Mouse (Mus musculus) T-helper 17 cell (primary cell): ENCODE measurements around the gene Znrf1.
"Not testable (repeated sequence)": the region's sequence is repeated elsewhere in the genome, so short reads cannot be mapped to it uniquely, and the experiment has no call there.

Experiments
- in situ Hi-C, 2 experiments: fragments of 300-600 bp; cut with MboI, MseI; formaldehyde crosslinking; loops; 1 replicate in 1 of 2; 2 replicates in 1 of 2; pipeline ENCODE4 v1.15.1; 2025; ENCODE audit warnings: high pct_unique_total_duplicates in 2 of 2

Znrf1 gene

DNA sequence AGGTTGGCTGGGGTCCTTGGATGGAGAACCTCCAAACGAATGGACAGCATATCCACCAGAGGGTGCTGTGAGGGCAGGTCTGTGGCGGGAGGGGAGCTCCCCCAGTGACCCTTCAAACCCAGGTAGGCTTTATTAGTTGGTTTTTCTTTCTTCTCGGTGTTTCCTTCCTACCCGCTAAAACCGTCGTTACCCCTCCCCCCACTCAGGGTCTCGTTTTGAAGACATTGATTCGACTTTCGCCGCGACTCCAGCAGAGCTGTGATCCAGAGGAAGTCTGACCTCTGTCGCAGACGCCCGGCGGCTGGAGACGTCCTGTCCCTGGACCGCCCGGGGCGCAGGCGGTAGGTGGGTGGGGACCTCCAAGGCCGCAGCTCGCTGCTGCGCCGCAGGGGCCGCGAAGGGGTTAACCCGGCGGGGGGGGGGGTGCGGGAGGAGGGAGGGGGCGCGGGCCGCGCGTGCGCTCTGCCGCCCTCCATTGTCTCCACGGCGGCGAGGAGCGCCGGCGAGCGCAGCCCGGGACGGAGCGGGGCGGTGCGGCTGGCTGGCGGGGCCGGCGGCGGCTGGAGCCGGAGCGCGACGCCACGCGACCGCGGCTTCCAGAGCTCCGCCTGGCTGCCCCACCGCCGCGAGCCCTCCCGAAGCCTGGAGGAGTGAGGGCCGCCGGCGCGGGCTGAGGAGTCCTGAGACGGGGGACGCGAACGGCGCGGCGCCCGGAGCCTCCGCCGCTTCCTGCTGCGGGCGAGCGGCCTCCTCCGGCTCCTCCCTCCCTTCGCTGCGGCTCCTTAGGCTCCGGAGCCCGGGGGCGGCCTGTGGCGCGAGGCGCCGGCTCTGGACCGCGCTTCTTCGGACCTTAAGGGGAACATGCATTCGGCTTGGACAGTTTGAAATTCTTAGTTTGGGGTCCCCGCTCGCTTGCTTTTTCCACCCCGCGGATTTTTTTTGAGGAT is at the start of gene Znrf1:
Znrf1 (plus strand) TSS at position 67 of the 947 bp plus-strand sequence.
- in situ Hi-C loops, result no loop called here

DNA sequence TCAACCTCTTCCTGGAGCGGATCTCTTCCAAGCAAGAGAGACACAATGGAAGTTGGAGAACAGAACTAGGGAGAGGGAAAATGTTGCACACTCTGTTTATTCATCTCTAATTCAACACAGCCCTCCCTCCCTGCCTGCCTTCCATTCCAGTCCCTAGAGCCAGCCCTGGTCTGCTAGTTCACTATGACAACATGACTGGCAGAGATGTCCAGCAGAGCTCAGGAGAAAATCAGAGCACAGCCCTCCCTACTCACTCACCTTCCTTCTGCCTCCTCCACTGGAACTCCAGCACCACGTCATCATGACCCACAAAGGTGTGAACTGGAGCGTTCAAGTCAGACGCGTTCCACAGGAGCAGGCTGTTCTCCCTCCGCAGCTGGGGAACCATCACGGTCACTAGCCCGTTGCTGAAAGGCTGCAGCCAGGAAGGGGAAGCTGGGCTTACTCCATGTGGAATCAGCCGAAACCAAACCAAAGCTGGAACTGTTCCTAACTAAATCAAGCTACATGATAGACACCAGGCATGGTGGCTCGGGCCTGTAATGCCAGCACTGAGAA is 45.8 kb upstream of the Znrf1 start:
- in situ Hi-C loops, result no loop called here

DNA sequence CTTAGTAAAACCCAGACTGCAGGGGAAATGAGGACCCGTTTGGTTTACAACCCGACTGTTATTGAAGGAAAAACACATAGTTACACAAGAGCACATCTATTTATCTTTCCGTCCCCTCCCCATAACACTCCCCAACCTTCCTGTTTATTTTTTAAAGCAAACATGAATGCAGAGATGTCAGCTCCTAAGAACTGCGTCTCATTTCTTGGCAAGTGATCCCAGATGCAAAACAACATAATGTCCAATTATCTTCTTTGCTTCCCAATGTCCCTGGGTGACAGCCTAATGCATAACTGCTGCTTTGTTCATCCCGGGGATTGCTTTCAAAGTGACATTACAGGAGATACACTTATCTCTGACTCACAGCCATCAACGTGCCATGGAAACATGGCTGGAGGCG is 44.7 kb upstream of the Znrf1 start:
- in situ Hi-C loops, result no loop called here

DNA sequence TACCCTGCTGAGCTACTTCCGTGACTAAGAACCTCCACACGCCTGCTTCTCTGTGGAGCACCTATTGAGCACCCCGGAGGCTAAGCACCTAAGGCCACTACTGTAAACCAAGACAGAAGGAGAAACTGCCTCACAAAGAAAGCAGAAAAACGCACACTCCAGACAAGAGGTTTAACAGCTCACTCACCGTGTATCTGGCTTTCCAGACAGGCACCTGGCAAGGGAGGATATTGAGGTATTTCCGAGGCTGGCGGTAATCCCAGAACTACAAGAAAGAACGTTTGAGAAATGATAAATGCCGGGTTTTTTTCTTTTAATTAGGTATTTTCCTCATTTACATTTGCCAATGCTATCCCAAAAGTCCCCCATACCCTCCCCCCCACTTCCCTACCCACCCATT is 43.4 kb upstream of the Znrf1 start:
- in situ Hi-C loops, result no loop called here

DNA sequence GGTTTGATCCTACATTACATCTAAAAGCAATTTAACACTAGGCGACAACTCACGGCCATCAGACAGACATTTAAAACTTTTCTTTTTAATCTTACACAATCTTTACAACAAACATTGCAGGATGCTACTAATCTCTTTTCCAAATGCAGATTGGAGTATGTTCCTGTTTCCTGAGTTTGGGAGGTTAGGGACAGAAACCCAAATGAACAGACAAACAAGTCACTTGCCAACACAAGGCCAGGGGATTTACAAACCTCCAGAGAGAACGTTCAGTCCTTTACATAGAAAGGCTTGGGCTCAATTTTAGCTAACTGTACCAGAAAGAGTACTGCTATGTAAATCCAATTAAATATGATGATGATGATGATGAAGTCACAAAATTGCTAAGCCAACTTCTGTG is 42.7 kb upstream of the Znrf1 start:
- in situ Hi-C loops, result no loop called here

DNA sequence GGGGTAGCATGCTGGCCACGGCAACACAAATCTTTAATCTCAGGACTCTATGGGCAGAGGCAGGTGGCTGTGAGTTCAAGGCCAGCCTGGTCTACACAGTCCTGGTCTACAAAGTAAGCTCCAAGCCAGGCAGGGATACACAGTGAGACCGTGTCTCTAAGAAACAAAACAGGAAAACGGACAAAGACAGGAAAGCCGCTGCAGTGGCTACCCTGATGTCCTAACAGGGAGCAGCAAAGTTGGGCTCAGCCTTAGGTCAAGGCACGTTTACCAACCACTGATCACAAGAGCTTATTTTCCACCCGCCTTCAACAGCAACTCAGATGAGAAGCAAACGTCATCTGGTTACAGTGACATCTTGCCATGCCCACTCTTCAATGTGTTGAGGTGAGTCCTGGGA is 39.6 kb upstream of the Znrf1 start:
- in situ Hi-C loops, result no loop called here

DNA sequence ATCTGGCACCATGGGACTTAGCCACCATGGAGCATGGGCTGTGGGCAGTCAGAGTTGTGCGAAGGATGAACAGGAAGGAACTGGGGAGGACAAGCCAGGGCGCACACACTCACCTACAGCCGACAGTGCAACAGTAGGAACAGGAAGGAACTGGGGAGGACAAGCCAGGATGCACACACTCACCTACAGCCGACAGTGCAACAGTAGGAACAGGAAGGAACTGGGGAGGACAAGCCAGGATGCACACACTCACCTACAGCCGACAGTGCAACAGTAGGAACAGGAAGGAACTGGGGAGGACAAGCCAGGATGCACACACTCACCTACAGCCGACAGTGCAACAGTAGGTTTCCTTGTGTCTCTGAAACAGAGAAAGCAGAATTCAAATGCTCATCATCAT is 37.6 kb upstream of the Znrf1 start:
- in situ Hi-C loops, result not testable (repeated sequence)

DNA sequence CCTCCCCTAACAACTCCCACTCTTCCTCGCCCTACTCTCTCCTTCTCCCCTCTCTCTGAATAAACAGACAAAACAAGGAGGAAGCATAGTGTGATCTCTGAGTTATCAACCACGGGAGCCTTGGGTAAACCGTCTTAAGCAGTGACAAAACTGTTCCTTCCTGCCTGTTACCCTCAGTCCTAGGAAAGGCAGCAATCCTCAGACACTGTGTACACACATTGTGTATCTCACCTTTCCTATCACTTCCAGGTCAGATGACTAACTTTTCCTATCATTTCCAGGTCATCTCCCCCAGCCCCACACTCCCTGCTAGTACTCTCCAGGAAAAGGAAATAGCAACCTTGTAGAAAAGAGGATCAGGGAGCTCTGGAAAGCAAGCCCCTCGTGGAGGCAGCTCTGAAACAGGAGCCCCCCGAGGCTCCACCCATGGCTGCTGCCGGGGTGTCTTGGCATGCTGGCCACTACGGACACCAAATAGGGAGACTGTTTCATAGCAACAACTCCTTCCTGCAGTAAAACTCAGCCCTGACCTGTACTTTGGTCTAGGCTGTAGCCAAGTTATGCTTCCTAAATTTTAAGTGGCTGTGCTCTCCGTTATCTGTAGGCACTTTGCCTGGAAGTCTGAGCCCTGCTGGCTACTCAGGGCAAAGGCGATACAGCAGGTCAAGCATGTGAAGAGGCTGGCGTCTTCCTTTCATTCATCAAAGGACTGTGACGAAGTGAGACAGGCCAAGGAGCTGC is 34.0 kb upstream of the Znrf1 start:
- in situ Hi-C loops, result no loop called here

DNA sequence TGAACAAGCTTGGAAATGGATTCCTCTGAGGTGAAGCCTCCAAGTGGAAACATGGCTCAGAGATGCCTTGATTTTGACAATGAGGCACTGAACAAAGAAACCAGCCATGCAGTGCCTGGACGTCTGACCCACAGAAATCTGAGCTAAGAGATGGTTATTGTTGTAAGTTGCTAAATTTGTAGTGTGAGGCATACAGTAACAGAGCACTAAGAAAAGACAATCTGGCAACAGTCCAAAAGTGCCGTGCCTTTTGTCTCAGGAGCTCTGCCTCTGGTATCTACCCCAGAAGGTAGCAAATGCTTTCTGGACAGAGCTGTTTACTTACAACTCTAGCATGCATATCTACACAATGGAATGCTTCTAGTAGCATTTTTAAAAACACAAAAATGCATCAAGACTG is 27.3 kb upstream of the Znrf1 start:
- in situ Hi-C loops, result no loop called here

DNA sequence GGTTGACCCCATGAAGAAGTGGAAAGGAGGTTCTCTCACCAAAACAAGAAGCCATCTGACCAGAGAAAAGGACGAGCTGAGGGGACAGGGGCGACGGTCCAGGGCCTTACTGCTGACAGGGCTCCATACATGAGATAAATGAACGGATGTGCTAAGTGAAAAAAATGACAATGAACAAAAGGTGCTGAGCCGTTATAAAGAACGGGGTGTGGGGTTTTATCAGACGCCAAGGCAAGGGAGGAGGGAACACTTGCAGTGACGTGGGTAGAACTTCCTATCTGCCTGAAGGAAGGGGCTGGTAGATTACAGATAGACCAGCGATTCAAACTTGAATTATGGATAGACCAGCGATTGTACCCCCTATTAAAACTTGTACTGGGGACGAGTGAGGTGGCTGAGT is 26.6 kb upstream of the Znrf1 start:
- in situ Hi-C loops, result no loop called here

DNA sequence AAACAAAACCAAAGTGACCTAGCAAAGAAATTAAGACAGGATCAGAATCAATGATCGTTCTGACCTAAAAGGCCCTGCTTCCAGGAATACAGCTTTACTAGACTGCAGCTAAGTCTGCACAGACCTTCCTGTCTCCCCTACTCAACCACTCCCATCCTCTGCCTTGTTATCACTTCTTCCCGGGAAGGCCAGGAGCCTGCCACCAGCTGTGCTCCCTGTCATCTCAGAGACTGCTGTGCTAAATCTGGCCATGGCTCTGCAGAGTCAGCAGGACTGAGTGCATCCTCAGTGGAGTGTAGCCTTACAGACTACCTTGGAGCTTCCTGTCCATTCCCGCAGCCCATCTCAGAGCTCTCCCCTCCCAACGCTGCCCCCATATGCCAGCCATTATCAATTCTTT is 25.5 kb upstream of the Znrf1 start:
- in situ Hi-C loops, result no loop called here

DNA sequence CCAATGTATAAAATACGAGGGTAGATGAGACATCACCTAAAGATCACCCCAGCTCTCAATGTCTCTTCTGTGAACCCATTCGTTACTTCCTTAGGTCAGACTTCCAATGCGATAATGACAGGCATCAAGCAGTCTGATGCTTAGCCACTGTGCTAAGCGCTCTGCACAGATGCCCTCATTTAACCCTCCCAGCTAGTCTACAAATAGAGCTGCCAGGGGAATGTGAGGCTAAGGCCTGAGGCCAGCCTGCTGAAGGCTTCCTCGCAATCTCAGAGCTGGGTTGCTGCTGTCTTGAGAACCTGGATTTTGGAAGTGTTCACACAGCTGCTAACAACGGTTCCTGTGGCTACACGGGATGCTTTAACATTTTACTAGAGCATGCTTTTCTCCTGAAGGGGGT is 23.0 kb upstream of the Znrf1 start:
- in situ Hi-C loops, result no loop called here

DNA sequence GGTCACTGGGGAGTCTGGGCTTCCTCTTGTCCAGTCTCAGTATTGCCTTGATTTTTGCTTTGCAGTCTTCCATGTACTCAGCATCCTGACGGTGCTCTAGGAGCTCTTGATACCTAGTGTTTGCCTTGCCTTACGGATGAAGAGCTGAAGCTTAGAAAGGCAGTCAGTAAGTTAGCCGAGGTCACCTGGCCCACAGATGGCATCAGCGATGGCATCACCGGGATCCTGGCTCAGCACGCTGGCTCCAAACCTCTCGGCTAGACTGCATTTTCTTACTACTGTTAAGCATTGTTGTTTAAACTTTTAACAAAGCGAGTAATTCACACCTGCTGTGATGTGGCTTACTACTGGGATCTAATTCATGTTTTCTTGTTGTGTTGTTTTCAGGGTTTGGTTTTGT is 22.5 kb upstream of the Znrf1 start:
- in situ Hi-C loops, result no loop called here

DNA sequence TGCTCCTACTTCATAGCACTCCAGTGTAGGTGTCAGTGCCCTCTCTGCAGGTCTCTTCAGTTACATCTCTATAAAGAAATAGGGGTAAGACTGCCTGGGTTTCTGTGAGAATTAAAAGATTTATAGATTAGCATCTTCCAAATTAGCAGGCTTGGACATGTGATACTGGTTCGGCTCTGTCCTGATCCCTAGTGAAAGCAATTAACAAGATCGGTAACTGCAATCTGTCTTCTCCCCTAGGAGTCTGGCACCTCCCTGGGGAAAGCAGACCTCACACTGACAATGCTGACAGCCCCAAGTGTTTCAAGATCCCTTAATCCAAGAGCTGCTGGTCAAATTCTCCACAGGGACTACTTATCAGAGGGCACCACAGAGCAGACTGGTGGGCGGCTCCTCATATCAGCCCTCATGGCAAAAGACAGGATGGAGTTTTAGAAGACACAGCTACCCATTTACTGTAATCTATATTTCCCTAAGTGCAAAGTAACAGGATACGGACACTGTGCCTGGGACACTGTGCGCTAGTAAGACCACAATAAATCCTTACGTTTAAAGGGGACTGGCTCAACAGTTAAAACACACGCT is 19.4 kb upstream of the Znrf1 start:
- in situ Hi-C loops, result no loop called here

DNA sequence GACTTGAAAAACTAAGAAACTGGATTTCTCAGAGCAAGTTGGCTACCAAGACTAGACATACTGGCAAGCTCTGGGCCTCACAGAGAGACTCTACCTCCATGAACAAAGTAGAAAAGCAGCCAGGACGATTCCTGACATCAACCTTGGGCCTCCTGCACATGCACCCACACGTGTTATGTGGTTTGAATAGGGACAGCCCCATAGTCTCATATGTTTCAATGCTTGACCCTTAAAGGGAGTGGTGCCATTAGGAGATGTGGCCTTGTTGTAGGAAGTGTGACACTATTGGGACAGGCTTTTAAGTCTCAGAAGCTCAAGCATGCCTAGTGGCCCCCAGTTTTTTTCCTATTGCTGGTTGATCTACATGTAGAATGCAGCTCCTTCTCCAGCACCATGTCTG is 18.4 kb upstream of the Znrf1 start:
- in situ Hi-C loops, result no loop called here

DNA sequence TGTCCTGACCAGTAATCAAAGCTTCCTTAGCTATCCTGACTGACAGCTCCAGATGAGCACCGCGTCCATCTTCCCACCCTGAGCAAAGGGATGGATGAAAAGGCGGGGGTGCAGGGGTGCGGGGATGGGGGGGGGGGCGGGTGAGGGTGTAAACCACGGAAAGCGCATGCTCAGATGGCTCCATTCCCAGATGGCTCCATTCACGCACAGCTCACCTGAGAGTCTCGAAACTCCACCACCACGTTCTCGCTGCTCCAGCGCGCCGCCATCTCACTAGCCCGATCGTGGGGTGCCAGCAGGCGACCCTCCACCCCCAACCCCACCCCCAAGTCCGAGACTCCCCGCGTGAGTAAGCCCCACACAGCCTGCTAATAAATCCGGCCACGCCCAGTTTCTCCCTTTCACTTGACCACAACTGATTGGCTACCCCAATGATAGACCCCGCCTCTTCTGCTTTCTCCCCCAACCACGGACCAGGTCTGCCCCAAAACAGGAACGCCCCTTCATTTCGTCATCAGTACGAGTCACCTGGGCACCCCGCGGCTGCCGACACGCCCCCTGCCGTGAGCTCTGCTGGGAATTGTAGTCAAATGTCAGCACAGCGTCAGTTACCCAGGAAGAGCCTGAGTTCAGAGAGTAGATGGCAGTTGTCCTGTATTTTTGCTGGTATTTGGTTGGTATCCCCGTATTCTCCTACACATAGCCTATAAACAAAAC is 14.0 kb upstream of the Znrf1 start, which contains the start of gene Wdr59:
Wdr59 (minus strand) TSS at position 380 of the 717 bp plus-strand sequence.
- in situ Hi-C loops, result no loop called here

DNA sequence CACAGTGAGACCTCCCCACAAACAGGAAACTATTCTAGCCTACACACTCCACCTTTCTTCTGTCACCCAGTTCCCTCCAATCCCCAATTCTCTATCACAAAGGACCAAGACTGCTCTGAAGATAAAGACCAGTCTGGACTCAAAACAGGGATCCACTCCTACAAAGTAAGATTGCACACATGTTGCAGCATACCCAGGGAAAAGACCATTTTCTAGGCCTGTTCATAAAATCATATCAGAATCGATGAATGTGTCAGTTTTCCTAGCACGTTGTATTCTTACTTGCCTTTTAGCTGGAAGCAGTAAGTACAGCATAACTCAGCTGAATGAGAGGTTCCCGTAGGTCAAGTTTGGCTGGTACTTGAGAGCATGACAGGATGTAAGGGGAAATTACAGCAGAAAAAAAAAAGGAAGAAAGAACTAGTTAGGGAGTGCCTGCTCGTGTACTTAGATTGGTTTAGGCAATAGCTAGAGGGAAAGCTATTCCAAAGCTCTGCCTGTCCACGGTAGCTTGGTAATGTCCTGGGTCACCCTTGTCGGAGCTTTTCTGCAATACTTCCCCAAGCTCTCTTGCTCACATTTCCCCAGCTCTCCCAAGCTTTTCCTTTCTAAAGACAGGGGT is 9.4 kb upstream of the Znrf1 start:
- in situ Hi-C loops, result loop anchor here (5.0 kb wide), 3 partner anchors 101 to 476 kb away; partner anchors contain the start of gene Ldhd (in 1 of the 2)

DNA sequence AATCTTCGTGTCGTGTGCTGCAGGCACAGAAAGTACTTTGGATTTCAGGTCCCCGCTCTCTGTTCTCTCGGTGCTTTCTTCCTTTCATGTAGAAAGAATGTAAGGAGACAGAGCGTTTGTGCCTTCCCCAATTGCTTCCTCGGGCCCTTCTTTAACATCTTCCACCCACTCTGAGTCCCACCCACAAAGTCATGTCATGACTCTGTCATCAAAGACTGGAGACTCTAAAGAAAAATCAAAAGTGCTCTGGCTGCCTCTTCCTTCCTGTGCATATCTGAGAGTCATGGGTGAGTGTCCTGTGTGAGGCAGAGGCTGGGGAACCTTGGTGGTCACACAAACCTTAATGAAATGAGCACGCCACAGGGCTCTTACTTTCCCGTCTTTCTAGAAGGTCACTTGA is 8.7 kb upstream of the Znrf1 start:
- in situ Hi-C loops, result loop anchor here (5.0 kb wide), 3 partner anchors 100 to 475 kb away; partner anchors contain the start of gene Ldhd (in 1 of the 2)

DNA sequence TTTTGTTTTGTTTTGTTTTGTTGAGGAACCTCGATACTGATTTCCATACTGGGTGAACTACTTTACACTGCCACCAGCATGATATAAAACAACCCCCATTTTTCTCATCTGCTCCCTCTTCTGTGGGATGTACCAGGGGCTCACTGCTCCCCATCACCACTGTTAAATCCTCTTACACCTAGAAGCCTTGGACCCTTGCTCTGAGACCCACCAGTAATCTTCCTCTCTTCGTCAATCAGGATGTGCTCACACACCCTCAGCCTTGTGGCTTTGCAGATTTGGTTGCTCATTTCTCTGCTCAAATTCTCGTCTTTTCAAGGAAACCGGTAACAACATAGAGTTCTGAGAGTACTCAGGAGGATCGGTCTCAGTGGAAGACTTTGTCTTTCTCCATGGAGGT is 7.8 kb upstream of the Znrf1 start:
- in situ Hi-C loops, result loop anchor here (5.0 kb wide), 3 partner anchors 99 to 474 kb away; partner anchors contain the start of gene Ldhd (in 1 of the 2)

DNA sequence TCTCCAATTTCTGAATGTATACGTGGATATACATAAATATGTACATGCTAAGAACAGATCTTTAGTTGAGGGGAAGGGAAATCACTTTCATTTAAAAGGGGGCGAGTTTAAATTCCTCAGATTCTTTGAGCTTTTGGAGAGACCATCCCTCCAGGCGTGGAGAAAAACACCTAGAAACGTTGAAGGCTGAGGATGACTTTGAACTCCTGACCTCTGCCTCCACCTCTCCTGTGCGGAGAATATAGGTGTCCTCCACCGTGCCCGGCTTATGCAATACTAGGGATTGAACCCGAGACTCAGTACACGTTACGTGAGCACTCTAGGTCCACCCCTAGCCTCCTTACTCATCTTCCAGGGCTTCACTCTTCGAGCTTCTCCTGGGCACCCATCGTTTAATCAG is 4.7 kb upstream of the Znrf1 start:
- in situ Hi-C loops, result no loop called here

DNA sequence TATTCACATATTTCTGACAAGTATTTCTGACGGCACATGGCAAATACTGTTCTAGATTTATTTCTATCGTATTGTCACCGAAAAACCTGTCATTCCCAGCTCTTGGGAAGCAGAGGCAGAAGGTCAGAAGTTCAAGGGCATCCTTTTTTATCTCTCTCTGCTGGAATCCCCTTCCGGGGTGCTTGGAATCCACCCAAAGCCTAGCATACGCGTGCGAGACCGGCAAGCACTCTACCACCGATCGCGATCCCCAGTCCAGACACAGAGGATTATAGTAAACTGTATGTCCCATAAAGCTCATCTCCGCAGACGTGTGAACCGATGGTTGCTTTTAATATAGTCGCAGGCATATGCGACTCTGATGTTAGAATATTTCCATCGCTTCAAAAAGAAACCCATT is 4.3 kb upstream of the Znrf1 start:
- in situ Hi-C loops, result no loop called here
